Comparison of ENCODE assay signal across 23 mouse cellular contexts in genomic region chr3:157181975-157182374, GRCm38 (mm10).
DNase-seq lines count a peak whose midpoint lies in the region; ATAC-seq and TF ChIP-seq lines count a peak whose summit lies in the region.
"Had no signal": no experiment of that assay in that cellular context is flagged by ENCODE, and none has a peak within 500 bp of the region (broad histone marks: within the 10 kb centered on the region; RNA-seq: fewer than 3 reads in every experiment).

No protein-coding gene starts in this region.

- no peak for DNase-seq in hindbrain, embryonic 14.5 days (ENCODE audit: low spot score)
- no peak for DNase-seq in hindbrain, embryonic 10.5 days (ENCODE audit: low spot score)
- peak; percentile 66 for DNase-seq in brain, adult 2 months (ENCODE audit: low read depth, low spot score)
- peak; percentile 68 for DNase-seq in brain, embryonic 14.5 days (ENCODE audit: low read depth)
- peak; percentile 17 for DNase-seq in hindbrain, postnatal 0 days (ENCODE audit: low spot score)
- DNase-seq in T-cell, adult 2 months (ENCODE audit: low spot score): no peak
- DNase-seq in gastrocnemius, adult 2 months: no peak
- DNase-seq in right cerebral cortex, postnatal 14 days: no peak
- DNase-seq: adrenal gland, postnatal 10 days; cerebellum, adult 9-10 months; gastrocnemius, postnatal 36 days; heart, adult 2 months; kidney, adult 18-20 months; kidney, postnatal 4 days; left cerebral cortex, postnatal 4 days; lung, postnatal 36 days had no signal

- peak overlapping the region; percentile 59 for H3K27ac ChIP-seq in hindbrain, embryonic 14.5 days
- no peak overlapping the region for H3K27ac ChIP-seq in hindbrain, embryonic 10.5 days
- no peak overlapping the region for H3K27ac ChIP-seq in hindbrain, postnatal 0 days
- H3K27ac ChIP-seq in gastrocnemius, adult 2 months: no peak overlapping the region
- H3K27ac ChIP-seq: embryonic facial prominence, embryonic 15.5 days; heart, adult 2 months; limb, embryonic 15.5 days; liver, embryonic 14.5 days; lung, embryonic 15.5 days had no signal

- H3K9me3 ChIP-seq in hindbrain, embryonic 14.5 days (ENCODE audit: control insufficient read depth, low read length): no peaks in the 10 kb centered on the region
- no peaks in the 10 kb centered on the region for H3K9me3 ChIP-seq in hindbrain, embryonic 10.5 days
- H3K9me3 ChIP-seq in hindbrain, postnatal 0 days (ENCODE audit: low read length): no peaks in the 10 kb centered on the region
- H3K9me3 ChIP-seq: embryonic facial prominence, embryonic 15.5 days; limb, embryonic 15.5 days; lung, embryonic 15.5 days had no signal

- no peak overlapping the region for H3K4me3 ChIP-seq in hindbrain, embryonic 14.5 days (replicated peaks; ENCODE audit: low read length)
- H3K4me3 ChIP-seq in hindbrain, embryonic 10.5 days: no peak overlapping the region
- no peak overlapping the region for H3K4me3 ChIP-seq in hindbrain, postnatal 0 days (ENCODE audit: low read length)
- H3K4me3 ChIP-seq in gastrocnemius, adult 2 months: no peak overlapping the region
- H3K4me3 ChIP-seq: embryonic facial prominence, embryonic 15.5 days; heart, adult 2 months; limb, embryonic 15.5 days; lung, embryonic 15.5 days; myocyte had no signal

- no peaks in the 10 kb centered on the region for H3K36me3 ChIP-seq in hindbrain, embryonic 14.5 days (replicated peaks; ENCODE audit: control insufficient read depth, insufficient read depth)
- H3K36me3 ChIP-seq in hindbrain, embryonic 10.5 days: no peaks in the 10 kb centered on the region
- H3K36me3 ChIP-seq in hindbrain, postnatal 0 days (ENCODE audit: insufficient read depth, low read length): no peaks in the 10 kb centered on the region
- H3K36me3 ChIP-seq: embryonic facial prominence, embryonic 15.5 days; limb, embryonic 15.5 days; lung, embryonic 15.5 days had no signal

- TF ChIP-seq CTCF in brain, embryonic 14.5 days (IDR thresholded peaks at IDR 0.05; ENCODE audit: borderline replicate concordance, extremely low read depth, insufficient read depth, insufficient read length): no peak
- TF ChIP-seq CTCF in hindbrain, postnatal 0 days (IDR thresholded peaks at IDR 0.05; ENCODE audit: low read depth): no peak
- TF ChIP-seq CTCF in gastrocnemius, adult 2 months (IDR thresholded peaks at IDR 0.05): no peak

- no peaks in the 10 kb centered on the region for H3K27me3 ChIP-seq in hindbrain, embryonic 14.5 days (ENCODE audit: control insufficient read depth, insufficient read depth, low read length)
- no peaks in the 10 kb centered on the region for H3K27me3 ChIP-seq in hindbrain, embryonic 10.5 days (ENCODE audit: insufficient read depth, poor library complexity, severe bottlenecking)
- no peaks in the 10 kb centered on the region for H3K27me3 ChIP-seq in hindbrain, postnatal 0 days (ENCODE audit: insufficient read depth, low read length)
- H3K27me3 ChIP-seq: embryonic facial prominence, embryonic 15.5 days; limb, embryonic 15.5 days; lung, embryonic 15.5 days had no signal

- peak; percentile 64; the same call in 1 of the 2 replicates for ATAC-seq in hindbrain, embryonic 14.5 days (ENCODE audit: low FRiP score)
- 0 out of 2 replicates have a peak, but pooled peaks have one; percentile 49 for ATAC-seq in hindbrain, postnatal 0 days
- ATAC-seq: activated CD4-positive, CD25-positive, alpha-beta regulatory T cell, adult 4 months; inflammation-experienced regulatory T-cells, adult 6 months had no signal

- no peak overlapping the region for H3K9ac ChIP-seq in hindbrain, embryonic 14.5 days
- H3K9ac ChIP-seq in hindbrain, postnatal 0 days (replicated peaks; ENCODE audit: low read length): no peak overlapping the region
- H3K9ac ChIP-seq: embryonic facial prominence, embryonic 15.5 days; limb, embryonic 15.5 days; liver, embryonic 14.5 days; lung, embryonic 15.5 days had no signal

- H3K4me1 ChIP-seq in hindbrain, embryonic 14.5 days (replicated peaks; ENCODE audit: control insufficient read depth, insufficient read depth, low read length): peaks cover 9% of the 10 kb centered on the region
- peaks cover 5% of the 10 kb centered on the region; the same call in 1 of the 2 replicates for H3K4me1 ChIP-seq in hindbrain, embryonic 10.5 days (replicated peaks)
- H3K4me1 ChIP-seq in hindbrain, postnatal 0 days (ENCODE audit: insufficient read depth, low read length): no peaks in the 10 kb centered on the region
- H3K4me1 ChIP-seq: embryonic facial prominence, embryonic 15.5 days; limb, embryonic 15.5 days; lung, embryonic 15.5 days had no signal

- WGBS in hindbrain, embryonic 14.5 days: 70% methylated on average over 2 of the region's 2 CpGs
- WGBS in hindbrain, embryonic 10.5 days: 87% methylated on average over 2 of the region's 2 CpGs
- WGBS in hindbrain, postnatal 0 days: 71% methylated on average over 2 of the region's 2 CpGs

- no peak for TF ChIP-seq POLR2A in brain, embryonic 14.5 days (IDR thresholded peaks at IDR 0.05; ENCODE audit: borderline replicate concordance, extremely low read depth, insufficient read depth, insufficient read length, poor library complexity, severe bottlenecking)

- intact Hi-C loops in gastrocnemius, adult 2 months (cut with DNase I): no loop called here

- H3K4me2 ChIP-seq in hindbrain, embryonic 14.5 days (replicated peaks): no peak overlapping the region
- H3K4me2 ChIP-seq in hindbrain, postnatal 0 days (ENCODE audit: low read depth, low read length): no peak overlapping the region
- H3K4me2 ChIP-seq: embryonic facial prominence, embryonic 15.5 days; limb, embryonic 15.5 days; lung, embryonic 15.5 days had no signal

Comparison
In these comparisons a context has a peak if more than half of its experiments do, and no peak if none do; other contexts are left out.
1. DNase-seq: peak in brain, adult 2 months (single experiment), brain, embryonic 14.5 days (single experiment) and hindbrain, postnatal 0 days (single experiment); none in hindbrain, embryonic 14.5 days (single experiment), hindbrain, embryonic 10.5 days (single experiment), T-cell, adult 2 months (single experiment), gastrocnemius, adult 2 months (single experiment) and right cerebral cortex, postnatal 14 days (single experiment).